Mouse (Mus musculus) MEL (cell line): Measurements from ENCODE around the gene Nod1. TPM values are rescaled to one million over a fixed set of nuclear protein-coding genes. Genes with fewer than 3 reads are reported as not detected.

ENCODE experiments used
- DNase-seq: peaks from one replicate; pipeline ENCODE4 v3.0.0; 2011; ENCODE audit warnings: low read depth, low spot score
- H3K27ac ChIP-seq: 2 replicates; pipeline ENCODE4 v1.5.1; 2012; ENCODE audit warnings: low read depth, mild to moderate bottlenecking, control low read depth, low read length, moderate library complexity; ENCODE audit not compliant: control insufficient read depth
- H3K27me3 ChIP-seq, 2 experiments: fragments of 150-350 bp in 1 of 2; sonication (generic) in 1 of 2; 2 replicates each; pipeline ENCODE4 v1.6.1; 2012; ENCODE audit warnings: low read length in 2 of 2, mild to moderate bottlenecking in 2 of 2, improper control_type of control experiment in 1 of 2, moderate library complexity in 1 of 2; ENCODE audit not compliant: insufficient read depth in 2 of 2, control insufficient read depth in 1 of 2
- H3K36me3 ChIP-seq, 2 experiments: 2 replicates each; pipeline ENCODE4 v1.6.1; 2012 to 2014; ENCODE audit warnings: low read length in 2 of 2, improper control_type of control experiment in 1 of 2, inconsistent platforms in 1 of 2, mild to moderate bottlenecking in 1 of 2; ENCODE audit not compliant: insufficient read depth in 2 of 2, control insufficient read depth in 1 of 2
- H3K4me1 ChIP-seq, 2 experiments: fragments of 150-350 bp in 1 of 2; sonication (generic) in 1 of 2; 2 replicates each; pipeline ENCODE4 v1.6.1; 2012; ENCODE audit warnings: low read length in 2 of 2, improper control_type of control experiment in 1 of 2, mild to moderate bottlenecking in 1 of 2; ENCODE audit not compliant: insufficient read depth in 2 of 2, control insufficient read depth in 1 of 2
- H3K4me3 ChIP-seq, 2 experiments: fragments of 150-350 bp in 1 of 2; sonication (generic) in 1 of 2; 2 replicates each; pipeline ENCODE4 v1.5.1; 2012; ENCODE audit warnings: low read depth in 2 of 2, low read length in 2 of 2, mild to moderate bottlenecking in 2 of 2, moderate library complexity in 2 of 2, control low read depth in 1 of 2, improper control_type of control experiment in 1 of 2; ENCODE audit not compliant: control insufficient read depth in 1 of 2, insufficient read depth in 1 of 2
- H3K79me2 ChIP-seq: 2 replicates; pipeline ENCODE4 v1.6.1; 2012; ENCODE audit warnings: mild to moderate bottlenecking, low read length, moderate library complexity; ENCODE audit not compliant: control insufficient read depth, poor library complexity, insufficient read depth
- H3K9ac ChIP-seq: 2 replicates; pipeline ENCODE4 v1.6.1; 2012; ENCODE audit warnings: low read depth, mild to moderate bottlenecking, control low read depth, low read length, moderate library complexity; ENCODE audit not compliant: control insufficient read depth, poor library complexity, severe bottlenecking
- H3K9me3 ChIP-seq: fragments of 150-350 bp; sonication (generic); replicated peaks from 2 replicates; pipeline ENCODE4 v1.6.1; 2012; ENCODE audit warnings: mild to moderate bottlenecking, low read length, improper control_type of control experiment, moderate library complexity; ENCODE audit not compliant: insufficient read depth
- CHD1 ChIP-seq: IDR thresholded peaks from 2 replicates; pipeline ENCODE4 v1.6.1; 2012; ENCODE audit warnings: low read depth, mild to moderate bottlenecking, inconsistent platforms, low read length, improper control_type of control experiment
- E2F4 ChIP-seq: IDR thresholded peaks from 2 replicates; pipeline ENCODE4 v1.6.1; 2011; ENCODE audit warnings: low read depth, low read length, improper control_type of control experiment, borderline replicate concordance
- ETS1 ChIP-seq: IDR thresholded peaks from 2 replicates; pipeline ENCODE4 v1.6.1; 2012; ENCODE audit warnings: low read depth, mild to moderate bottlenecking, inconsistent platforms, low read length, improper control_type of control experiment, moderate library complexity
- GABPA ChIP-seq: IDR thresholded peaks from 2 replicates; pipeline ENCODE4 v1.6.1; 2012; ENCODE audit warnings: low read depth, mild to moderate bottlenecking, inconsistent platforms, low read length, improper control_type of control experiment, moderate library complexity
- HCFC1 ChIP-seq: IDR thresholded peaks from 2 replicates; pipeline ENCODE4 v1.6.1; 2012; ENCODE audit warnings: low read depth, mild to moderate bottlenecking, inconsistent platforms, low read length, improper control_type of control experiment, moderate library complexity
- JUND ChIP-seq: IDR thresholded peaks from 2 replicates; pipeline ENCODE4 v1.6.1; 2011; ENCODE audit warnings: low read depth, mild to moderate bottlenecking, improper control_type of control experiment, low read length
- MAFK ChIP-seq: IDR thresholded peaks from 2 replicates; pipeline ENCODE4 v1.6.1; 2011; ENCODE audit warnings: low read depth, mild to moderate bottlenecking, low read length, improper control_type of control experiment, borderline replicate concordance
- MAX ChIP-seq: IDR thresholded peaks from 2 replicates; pipeline ENCODE4 v1.6.1; 2011; ENCODE audit warnings: low read length, improper control_type of control experiment
- MAZ ChIP-seq: IDR thresholded peaks from 2 replicates; pipeline ENCODE4 v1.6.1; 2012; ENCODE audit warnings: low read depth, mild to moderate bottlenecking, inconsistent platforms, low read length, improper control_type of control experiment
- MEF2A ChIP-seq: IDR thresholded peaks from 2 replicates; pipeline ENCODE4 v1.6.1; 2014; ENCODE audit warnings: low read depth, mild to moderate bottlenecking, inconsistent platforms, low read length, improper control_type of control experiment; ENCODE audit not compliant: poor library complexity, insufficient replicate concordance, severe bottlenecking; ENCODE audit errors: extremely low read depth
- MXI1 ChIP-seq: IDR thresholded peaks from 2 replicates; pipeline ENCODE4 v1.6.1; 2011; ENCODE audit warnings: mild to moderate bottlenecking, low read depth, low read length, improper control_type of control experiment
- MYC ChIP-seq: IDR thresholded peaks from 2 replicates; pipeline ENCODE4 v1.6.1; 2011; ENCODE audit warnings: low read depth, mild to moderate bottlenecking, low read length, improper control_type of control experiment, moderate library complexity
- POLR2A ChIP-seq, 2 experiments: IDR thresholded peaks; 2 replicates each; pipeline ENCODE4 v1.6.1; 2011 to 2012; ENCODE audit warnings: low read length in 2 of 2, mild to moderate bottlenecking in 2 of 2, control low read depth in 1 of 2, improper control_type of control experiment in 1 of 2, low read depth in 1 of 2, moderate library complexity in 1 of 2; ENCODE audit not compliant: control insufficient read depth in 1 of 2, insufficient read depth in 1 of 2, poor library complexity in 1 of 2
- POLR2AphosphoS2 ChIP-seq: IDR thresholded peaks from 2 replicates; pipeline ENCODE4 v1.6.1; 2011; ENCODE audit warnings: low read length, improper control_type of control experiment
- POLR2AphosphoS5 ChIP-seq: IDR thresholded peaks from 2 replicates; pipeline ENCODE4 v1.6.1; 2012; ENCODE audit warnings: low read depth, borderline replicate concordance, mild to moderate bottlenecking, inconsistent platforms, low read length, moderate library complexity, mixed read lengths
- RAD21 ChIP-seq: IDR thresholded peaks from 2 replicates; pipeline ENCODE4 v1.6.1; 2011; ENCODE audit warnings: mild to moderate bottlenecking, low read depth, low read length, improper control_type of control experiment
- SIN3A ChIP-seq: IDR thresholded peaks from 2 replicates; pipeline ENCODE4 v1.6.1; 2012; ENCODE audit warnings: low read length, improper control_type of control experiment, inconsistent platforms
- TBP ChIP-seq: IDR thresholded peaks from 2 replicates; pipeline ENCODE4 v1.8.0; 2011; ENCODE audit warnings: low read depth, low read length, improper control_type of control experiment
- UBTF ChIP-seq: IDR thresholded peaks from 2 replicates; pipeline ENCODE4 v1.6.1; 2012; ENCODE audit warnings: low read depth, mild to moderate bottlenecking, inconsistent platforms, low read length, improper control_type of control experiment, moderate library complexity, borderline replicate concordance; ENCODE audit not compliant: insufficient read depth
- USF1 ChIP-seq: IDR thresholded peaks from 2 replicates; pipeline ENCODE4 v1.6.1; 2014; ENCODE audit warnings: low read depth, mild to moderate bottlenecking, inconsistent platforms, low read length, improper control_type of control experiment, moderate library complexity
- USF2 ChIP-seq, 2 experiments: IDR thresholded peaks; 2 replicates each; pipeline ENCODE4 v1.6.1; 2011 to 2012; ENCODE audit warnings: improper control_type of control experiment in 2 of 2, low read length in 2 of 2, borderline replicate concordance in 1 of 2, inconsistent platforms in 1 of 2, low read depth in 1 of 2, mild to moderate bottlenecking in 1 of 2; ENCODE audit not compliant: insufficient read depth in 1 of 2
- ZC3H11A ChIP-seq: IDR thresholded peaks from 2 replicates; pipeline ENCODE4 v1.6.1; 2012; ENCODE audit warnings: low read depth, mild to moderate bottlenecking, inconsistent platforms, low read length, improper control_type of control experiment
- ZKSCAN1 ChIP-seq: IDR thresholded peaks from 2 replicates; pipeline ENCODE4 v1.6.1; 2012; ENCODE audit warnings: low read depth, mild to moderate bottlenecking, inconsistent platforms, low read length, improper control_type of control experiment, moderate library complexity
- ZNF384 ChIP-seq: IDR thresholded peaks from 2 replicates; pipeline ENCODE4 v1.6.1; 2012; ENCODE audit warnings: low read depth, mild to moderate bottlenecking, inconsistent platforms, low read length, improper control_type of control experiment
- polyA plus RNA-seq, 2 experiments: library from polyadenylated mRNA; stranded (reverse) in 1 of 2; unstranded in 1 of 2; fragments of >175 nt in 1 of 2; fragments of >200 nt in 1 of 2; gene quantifications; 2 replicates each; pipeline versions ENCODE4 v1.2.1 to v1.2.4; 2012; ENCODE audit warnings: low replicate concordance in 2 of 2, low read depth in 1 of 2; ENCODE audit not compliant: insufficient read length in 2 of 2, insufficient read depth in 1 of 2, missing spikeins in 1 of 2
- total RNA-seq: library from RNA; depleted of rRNA; stranded (reverse); fragments of 300-350 nt; gene quantifications from 2 replicates; pipeline ENCODE4 v1.2.3, GENCODE M21; 2012

Gene Nod1
- total and polyA plus RNA-seq, 3 experiments = 0.12 to 0.21 TPM; not detected in 1

- TF ChIP-seq HCFC1 (no peak), MAZ (no peak), UBTF (no peak), MXI1 (no peak), USF2 (IDR thresholded peaks at IDR 0.05; ENCODE audit: borderline replicate concordance in 1 of 2, insufficient read depth in 1 of 2, low read depth in 1 of 2, low read length in 2 of 2) (no peak), MEF2A (no peak), E2F4 (no peak), GABPA (no peak), USF1 (no peak), CHD1 (no peak), POLR2AphosphoS2 (no peak)
- TF ChIP-seq, all 39 proteins: peak for 0
- peaks cover 0 to 4% of the 10 kb centered on the region in 2 experiments; a peak in 1 of 4 replicates for H3K4me1 ChIP-seq
- H3K4me3 ChIP-seq = no peak overlapping the region
- H3K9ac ChIP-seq = no peak overlapping the region
- no peak for DNase-seq
- peaks cover 0 to 4% of the 10 kb centered on the region in 2 experiments; a peak in 3 of 4 replicates for H3K27me3 ChIP-seq
- no peaks in the 10 kb centered on the region for H3K79me2 ChIP-seq
- H3K27ac ChIP-seq = no peak overlapping the region
- peaks cover 0 to 2% of the 10 kb centered on the region in 2 experiments; a peak in 2 of 4 replicates for H3K36me3 ChIP-seq
- no peaks in the 10 kb centered on the region for H3K9me3 ChIP-seq
Observed at GRCm38 (mm10) chr6:54969801-54970200, 2.6 kb downstream of the Nod1 start.

- H3K27me3 ChIP-seq = peaks cover 0 to 4% of the 10 kb centered on the region in 2 experiments; a peak in 3 of 4 replicates
- TF ChIP-seq MYC = no peak
- TF ChIP-seq, all 39 proteins: peak for 0
- Histone ChIP-seq H3K4me3 (no peak overlapping the region), H3K4me1 (peaks cover 0 to 4% of the 10 kb centered on the region in 2 experiments; a peak in 1 of 4 replicates), H3K9me3 (no peaks in the 10 kb centered on the region), H3K27ac (no peak overlapping the region), H3K79me2 (no peaks in the 10 kb centered on the region), H3K9ac (no peak overlapping the region), H3K36me3 (peaks cover 0 to 2% of the 10 kb centered on the region in 2 experiments; a peak in 2 of 4 replicates)
- DNase-seq = no peak
Observed at GRCm38 (mm10) chr6:54967591-54967990, 4.8 kb downstream of the Nod1 start.

- DNase-seq = peak; percentile 64
- Histone ChIP-seq H3K36me3 (peaks cover 0 to 2% of the 10 kb centered on the region in 2 experiments; a peak in 2 of 4 replicates), H3K9ac (no peak overlapping the region)
- TF ChIP-seq CHD1 (no peak), ZC3H11A (no peak), MEF2A (no peak), SIN3A (peak; percentile 55), MAFK (no peak), ZNF384 (no peak), JUND (no peak), POLR2A (IDR thresholded peaks at IDR 0.05; ENCODE audit: control insufficient read depth in 1 of 2, insufficient read depth in 1 of 2, low read depth in 1 of 2, low read length in 2 of 2, poor library complexity in 1 of 2) (no peak), ETS1 (peak; percentile 48; the same call in 1 of the 2 replicates), ZKSCAN1 (no peak), MAX (no peak), E2F4 (no peak), RAD21 (no peak), TBP (no peak), POLR2AphosphoS5 (no peak), MAZ (no peak), USF2 (IDR thresholded peaks at IDR 0.05; ENCODE audit: borderline replicate concordance in 1 of 2, insufficient read depth in 1 of 2, low read depth in 1 of 2, low read length in 2 of 2) (no peak)
Observed at GRCm38 (mm10) chr6:54965234-54965633, 7.2 kb downstream of the Nod1 start.

More at GRCm38 (mm10) chr6:54965234-54965633, 7.2 kb downstream of the Nod1 start:
- Histone ChIP-seq H3K27me3 (no peaks in the 10 kb centered on the region), H3K4me1 (peaks cover 0 to 4% of the 10 kb centered on the region in 2 experiments; a peak in 1 of 4 replicates), H3K9me3 (no peaks in the 10 kb centered on the region), H3K79me2 (no peaks in the 10 kb centered on the region), H3K27ac (no peak overlapping the region), H3K4me3 (no peak overlapping the region)
